Mouse (Mus musculus) kidney, adult 2 months (tissue): ENCODE measurements around the gene Kdm4b.

ENCODE experiments used
- CTCF ChIP-seq: fragments of 200-500 bp; conservative IDR thresholded peaks from 2 replicates; pipeline ENCODE4 v1.5.1; 2011; ENCODE audit warnings: low read depth, mild to moderate bottlenecking, control low read depth, low read length, moderate library complexity, mixed read lengths; ENCODE audit not compliant: insufficient read depth, insufficient read length
- POLR2A ChIP-seq: fragments of 200-500 bp; IDR thresholded peaks from one replicate; pipeline ENCODE4 v1.6.1; 2011; ENCODE audit warnings: low read depth, low read length, control low read depth

DNA sequence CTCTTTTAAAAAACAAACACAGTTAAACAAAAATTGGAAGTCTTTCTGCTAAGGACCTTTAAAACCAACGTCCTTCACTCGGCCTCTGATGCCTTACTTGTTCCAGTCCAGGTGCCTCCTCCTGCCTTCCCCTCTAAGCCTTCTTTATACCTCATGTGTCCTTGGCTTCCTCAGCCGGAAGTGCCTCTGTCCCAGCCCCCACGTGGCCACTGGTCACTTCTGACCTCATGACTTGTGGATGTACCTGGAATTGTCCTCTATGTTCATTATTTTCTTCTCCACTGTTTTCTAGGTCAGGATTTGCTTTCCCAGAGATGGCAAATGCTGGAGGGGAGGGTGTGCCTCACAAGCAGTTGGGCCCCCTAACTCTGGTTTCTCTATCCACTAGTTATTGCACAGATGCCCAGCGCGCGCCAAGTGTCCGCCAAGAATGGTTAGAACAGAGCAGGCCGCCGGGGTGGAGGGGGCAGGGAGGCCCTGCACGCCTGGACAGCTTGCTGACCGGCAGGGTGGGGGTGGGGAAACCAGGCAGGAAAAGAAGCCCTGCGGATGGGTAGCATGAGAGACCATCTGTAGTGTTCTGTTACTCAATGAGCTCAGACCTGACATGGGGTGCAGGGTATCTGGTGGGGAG, 23.4 kb upstream of the Kdm4b start:
- TF ChIP-seq CTCF (no peak), POLR2A (no peak)
